In the genomic region with DNA sequence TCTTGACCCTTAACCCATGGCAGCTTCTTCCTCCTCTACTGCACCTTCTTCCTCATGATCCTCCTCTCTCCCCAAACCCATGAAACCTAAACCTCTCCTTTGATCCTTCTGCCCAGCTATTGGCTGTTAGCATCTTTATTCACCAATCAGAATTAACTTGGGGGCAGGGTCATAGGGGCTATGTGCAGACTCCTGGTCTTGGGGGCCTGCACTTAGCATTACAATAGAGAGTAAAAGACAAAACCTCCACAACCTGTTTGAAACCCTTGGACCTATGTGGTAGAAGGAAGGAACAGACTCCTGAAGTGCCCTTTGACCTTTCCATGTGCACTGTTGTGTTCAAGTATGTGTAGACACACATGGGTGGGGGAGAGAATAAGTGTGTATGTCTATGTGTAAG, we compare ENCODE assay signal across 22 mouse cellular contexts. TPM values are rescaled to one million over a fixed set of nuclear protein-coding genes. Genes with fewer than 3 reads are reported as not detected.
DNase-seq lines count a peak whose midpoint lies in the region; ATAC-seq lines count a peak whose summit lies in the region.
"Had no signal": no experiment of that assay in that cellular context is flagged by ENCODE, and none has a peak within 500 bp of the region (broad histone marks: within the 10 kb centered on the region; RNA-seq: fewer than 3 reads in every experiment).

No protein-coding gene starts in this region.

- H3K27ac ChIP-seq in midbrain, embryonic 12.5 days (replicated peaks): no peak overlapping the region
- H3K27ac ChIP-seq in midbrain, embryonic 10.5 days (replicated peaks): no peak overlapping the region
- no peak overlapping the region for H3K27ac ChIP-seq in intestine, embryonic 16.5 days (ENCODE audit: low read length)
- H3K27ac ChIP-seq: embryonic facial prominence, embryonic 10.5 days; embryonic facial prominence, embryonic 12.5 days; forebrain, embryonic 13.5 days; forebrain, embryonic 15.5 days had no signal

- no peak for DNase-seq in midbrain, embryonic 10.5 days (ENCODE audit: low spot score)
- DNase-seq in ES-CJ7 (ENCODE audit: low read depth, low spot score) (peak; percentile 62), R1 (ENCODE audit: low read depth, low spot score) (peak; percentile 79)
- DNase-seq in spleen, postnatal 14 days (ENCODE audit: low spot score in 2 of 2): no peak
- DNase-seq in right cerebral cortex, postnatal 4 days: no peak
- DNase-seq: adrenal gland, adult 8-10 months; adrenal gland, postnatal 14 days; adrenal gland, postnatal 36 days; cerebellum, adult 11-12 months; cerebellum, adult 2 months; cerebellum, adult 9-10 months; cerebellum, postnatal 10 days; cerebellum, postnatal 25 days; forebrain, postnatal 0 days had no signal

- H3K36me3 ChIP-seq in midbrain, embryonic 12.5 days: peaks cover 39% of the 10 kb centered on the region
- peaks cover 81% of the 10 kb centered on the region for H3K36me3 ChIP-seq in midbrain, embryonic 10.5 days
- 0 out of 2 replicates have a peak, but pooled peaks cover 2% of the 10 kb centered on the region for H3K36me3 ChIP-seq in intestine, embryonic 16.5 days (ENCODE audit: control insufficient read depth, insufficient read depth, low read length)

- H3K9ac ChIP-seq in midbrain, embryonic 12.5 days (replicated peaks): no peak overlapping the region
- H3K9ac ChIP-seq in intestine, embryonic 16.5 days (ENCODE audit: low read depth, low read length): no peak overlapping the region
- H3K9ac ChIP-seq: embryonic facial prominence, embryonic 12.5 days; forebrain, embryonic 13.5 days; forebrain, embryonic 15.5 days; forebrain, postnatal 0 days had no signal

- no peaks in the 10 kb centered on the region for H3K4me1 ChIP-seq in midbrain, embryonic 12.5 days
- no peaks in the 10 kb centered on the region for H3K4me1 ChIP-seq in midbrain, embryonic 10.5 days
- H3K4me1 ChIP-seq in intestine, embryonic 16.5 days (ENCODE audit: control insufficient read depth, insufficient read depth, low read length): no peaks in the 10 kb centered on the region
- H3K4me1 ChIP-seq: embryonic facial prominence, embryonic 10.5 days; embryonic facial prominence, embryonic 12.5 days; forebrain, embryonic 13.5 days; forebrain, embryonic 15.5 days had no signal

- H3K27me3 ChIP-seq in midbrain, embryonic 12.5 days: no peaks in the 10 kb centered on the region
- H3K27me3 ChIP-seq in midbrain, embryonic 10.5 days (ENCODE audit: low read depth, poor library complexity, severe bottlenecking): no peaks in the 10 kb centered on the region
- no peaks in the 10 kb centered on the region for H3K27me3 ChIP-seq in intestine, embryonic 16.5 days (replicated peaks; ENCODE audit: control insufficient read depth, insufficient read depth, low read length)
- H3K27me3 ChIP-seq: embryonic facial prominence, embryonic 12.5 days; forebrain, embryonic 13.5 days; forebrain, embryonic 15.5 days; Patski had no signal

- no peak overlapping the region for H3K4me2 ChIP-seq in midbrain, embryonic 12.5 days (replicated peaks)
- no peak overlapping the region for H3K4me2 ChIP-seq in intestine, embryonic 16.5 days (ENCODE audit: low read depth, low read length)
- H3K4me2 ChIP-seq: embryonic facial prominence, embryonic 12.5 days; forebrain, embryonic 13.5 days; forebrain, embryonic 15.5 days had no signal

- no peak overlapping the region for H3K4me3 ChIP-seq in midbrain, embryonic 12.5 days
- H3K4me3 ChIP-seq in midbrain, embryonic 10.5 days: no peak overlapping the region
- no peak overlapping the region for H3K4me3 ChIP-seq in intestine, embryonic 16.5 days (ENCODE audit: low read length)
- H3K4me3 ChIP-seq: embryonic facial prominence, embryonic 10.5 days; embryonic facial prominence, embryonic 12.5 days; forebrain, embryonic 13.5 days; forebrain, embryonic 15.5 days had no signal

- peaks cover 10% of the 10 kb centered on the region; the same call in 1 of the 2 replicates for H3K9me3 ChIP-seq in midbrain, embryonic 12.5 days
- H3K9me3 ChIP-seq in midbrain, embryonic 10.5 days (replicated peaks): peaks cover 13% of the 10 kb centered on the region; the same call in 1 of the 2 replicates
- H3K9me3 ChIP-seq in intestine, embryonic 16.5 days (ENCODE audit: control insufficient read depth, low read length): no peaks in the 10 kb centered on the region
- H3K9me3 ChIP-seq: embryonic facial prominence, embryonic 12.5 days had no signal

- ATAC-seq in midbrain, embryonic 12.5 days (ENCODE audit: low FRiP score, low read depth): 0 out of 2 replicates have a peak, but pooled peaks have one; percentile 27
- no peak for ATAC-seq in intestine, embryonic 16.5 days
- ATAC-seq: activated CD4-positive, CD25-positive, alpha-beta regulatory T cell, adult 4 months; forebrain, embryonic 13.5 days; forebrain, embryonic 15.5 days; forebrain, postnatal 0 days; Patski had no signal

RNA-seq across cellular contexts. Expression of a gene that starts 35.0 kb away (rescaled TPM):
- polyA plus RNA-seq in midbrain, embryonic 12.5 days (2016; fragmentation: Nextera tagmentation; extraction: Ambion mirVana): 17.8 and 20.6 TPM in 2 replicates
- polyA plus RNA-seq in midbrain, embryonic 10.5 days (2016; fragmentation: Nextera tagmentation; extraction: Ambion mirVana): 11.8 and 15.1 TPM in 2 replicates
- polyA plus RNA-seq in intestine, embryonic 16.5 days (2015; fragmentation: Nextera tagmentation; extraction: Ambion mirVana): 6.2 and 6.3 TPM in 2 replicates

Comparison
In these comparisons a context has a peak if more than half of its experiments do, and no peak if none do; other contexts are left out.
1. DNase-seq: peak in ES-CJ7 (single experiment) and R1 (single experiment); none in midbrain, embryonic 10.5 days (single experiment), spleen, postnatal 14 days (0 of 2) and right cerebral cortex, postnatal 4 days (single experiment).